15 mouse cellular contexts compared by ENCODE assay signal in genomic region chr14:101804562-101805327, GRCm38 (mm10).
DNase-seq lines count a peak whose midpoint lies in the region; ATAC-seq and TF ChIP-seq lines count a peak whose summit lies in the region.
"Had no signal": no experiment of that assay in that cellular context is flagged by ENCODE, and none has a peak within 500 bp of the region (broad histone marks: within the 10 kb centered on the region; RNA-seq: fewer than 3 reads in every experiment).

No protein-coding gene starts in this region.

- TF ChIP-seq CTCF in embryonic fibroblast, embryonic 13.5 days (IDR thresholded peaks at IDR 0.05; ENCODE audit: borderline replicate concordance, insufficient read depth, low read length) = no peak
- TF ChIP-seq CTCF in small intestine, adult 2 months (IDR thresholded peaks at IDR 0.05; ENCODE audit: extremely low read depth, insufficient read length, insufficient replicate concordance, low read depth, low read length) = no peak
- no peak for TF ChIP-seq CTCF in cerebellum, adult 2 months (IDR thresholded peaks at IDR 0.05; ENCODE audit: borderline replicate concordance, insufficient read depth, low read depth, low read length)

- no peak overlapping the region for H3K4me3 ChIP-seq in kidney, embryonic 15.5 days (replicated peaks)
- H3K4me3 ChIP-seq in embryonic fibroblast, embryonic 13.5 days (ENCODE audit: insufficient read depth, low read length) = no peak overlapping the region
- H3K4me3 ChIP-seq in small intestine, adult 2 months (ENCODE audit: low read depth, low read length) = no peak overlapping the region
- H3K4me3 ChIP-seq in cerebellum, adult 2 months (replicated peaks; ENCODE audit: insufficient read depth, low read depth, low read length) = no peak overlapping the region
- H3K4me3 ChIP-seq: layer of hippocampus, adult 2 months; midbrain, embryonic 15.5 days had no signal

- H3K4me1 ChIP-seq in kidney, embryonic 15.5 days = peaks cover 32% of the 10 kb centered on the region
- peaks cover 13% of the 10 kb centered on the region for H3K4me1 ChIP-seq in embryonic fibroblast, embryonic 13.5 days (ENCODE audit: control insufficient read depth, insufficient read depth, low read length)
- no peaks in the 10 kb centered on the region for H3K4me1 ChIP-seq in small intestine, adult 2 months (ENCODE audit: control insufficient read depth, insufficient read depth, insufficient read length, low read length)
- H3K4me1 ChIP-seq in cerebellum, adult 2 months (ENCODE audit: control insufficient read depth, insufficient read depth, low read length) = no peaks in the 10 kb centered on the region
- H3K4me1 ChIP-seq: midbrain, embryonic 15.5 days had no signal

- no peak for DNase-seq in kidney, postnatal 25 days
- DNase-seq in adipocyte (ENCODE audit: low spot score) = peak; percentile 29
- no peak for DNase-seq in cerebellum, adult 2 months
- no peak for DNase-seq in left cerebral cortex, adult 18-20 months (ENCODE audit: low spot score in 2 of 2)
- DNase-seq: cerebellum, postnatal 25 days; heart, adult 18-20 months; heart, postnatal 4 days; spleen, adult 18-20 months; thymus, postnatal 36 days had no signal

- TF ChIP-seq POLR2A in embryonic fibroblast, embryonic 13.5 days (IDR thresholded peaks at IDR 0.05; ENCODE audit: low read depth, low read length) = no peak; the same call in 1 of the 2 replicates
- no peak for TF ChIP-seq POLR2A in small intestine, adult 2 months (IDR thresholded peaks at IDR 0.05; ENCODE audit: low read depth, low read length)
- no peak for TF ChIP-seq POLR2A in cerebellum, adult 2 months (IDR thresholded peaks at IDR 0.05; ENCODE audit: borderline replicate concordance, insufficient read depth, low read length)

- peak; percentile 57 for ATAC-seq in kidney, embryonic 15.5 days (replicated peaks; ENCODE audit: low FRiP score)
- ATAC-seq: forebrain, embryonic 14.5 days; midbrain, embryonic 15.5 days had no signal

- H3K36me3 ChIP-seq in kidney, embryonic 15.5 days = no peaks in the 10 kb centered on the region
- H3K36me3 ChIP-seq in small intestine, adult 2 months (ENCODE audit: control insufficient read depth, insufficient read depth, low read length) = no peaks in the 10 kb centered on the region
- H3K36me3 ChIP-seq: midbrain, embryonic 15.5 days had no signal

- H3K9me3 ChIP-seq in kidney, embryonic 15.5 days (replicated peaks) = no peaks in the 10 kb centered on the region
- H3K9me3 ChIP-seq: midbrain, embryonic 15.5 days had no signal

- H3K4me2 ChIP-seq in kidney, embryonic 15.5 days = no peak overlapping the region
- H3K4me2 ChIP-seq: midbrain, embryonic 15.5 days had no signal

- no peak overlapping the region for H3K9ac ChIP-seq in kidney, embryonic 15.5 days
- H3K9ac ChIP-seq: midbrain, embryonic 15.5 days had no signal

- WGBS in kidney, embryonic 15.5 days = 26% methylated on average over 4 of the region's 4 CpGs
- WGBS in small intestine, adult 2 months = 40% methylated on average over 4 of the region's 4 CpGs
- WGBS in cerebellum, adult 2 months = 87% methylated on average over 4 of the region's 4 CpGs

- H3K27me3 ChIP-seq in kidney, embryonic 15.5 days = no peaks in the 10 kb centered on the region
- H3K27me3 ChIP-seq in small intestine, adult 2 months (ENCODE audit: control insufficient read depth, insufficient read depth, low read length) = no peaks in the 10 kb centered on the region
- no peaks in the 10 kb centered on the region for H3K27me3 ChIP-seq in cerebellum, adult 2 months (ENCODE audit: control insufficient read depth, insufficient read depth, low read length)
- H3K27me3 ChIP-seq: midbrain, embryonic 15.5 days had no signal

- peak overlapping the region; percentile 79 for H3K27ac ChIP-seq in kidney, embryonic 15.5 days
- peak overlapping the region; percentile 99 for H3K27ac ChIP-seq in embryonic fibroblast, embryonic 13.5 days (ENCODE audit: insufficient read depth, low read length)
- H3K27ac ChIP-seq in small intestine, adult 2 months (ENCODE audit: insufficient read depth, low read depth, low read length) = peak overlapping the region; percentile 59; the same call in 1 of the 2 replicates
- H3K27ac ChIP-seq in cerebellum, adult 2 months (ENCODE audit: insufficient read depth, low read length) = no peak overlapping the region
- H3K27ac ChIP-seq: layer of hippocampus, adult 2 months; midbrain, embryonic 15.5 days had no signal
